Mouse (Mus musculus): ENCODE data around the gene Pah. TPM values are rescaled to one million over a fixed set of nuclear protein-coding genes. Genes with fewer than 3 reads are reported as not detected.

The Pah gene
- polyA plus RNA-seq, 1 experiment from 2014 or later = 0.60 TPM

- under 1% methylated on average over 18 of the region's 18 CpGs for WGBS
- H3K27ac ChIP-seq (ENCODE audit: low read depth, low read length) = no peak overlapping the region
- H3K27me3 ChIP-seq (ENCODE audit: control insufficient read depth, insufficient read depth, low read length) = peaks cover 94% of the 10 kb centered on the region
- ATAC-seq (ENCODE audit: low FRiP score, low TSS enrichment) = no peak
- H3K4me2 ChIP-seq (replicated peaks; ENCODE audit: low read depth, low read length) = no peak overlapping the region
- no peaks in the 10 kb centered on the region for H3K36me3 ChIP-seq (ENCODE audit: control insufficient read depth, insufficient read depth, low read length)
- H3K4me1 ChIP-seq (ENCODE audit: control insufficient read depth, insufficient read depth, low read length) = peaks cover 15% of the 10 kb centered on the region; the same call in 1 of the 2 replicates
- no peaks in the 10 kb centered on the region for H3K9me3 ChIP-seq (ENCODE audit: control insufficient read depth, low read length)
- H3K4me3 ChIP-seq (ENCODE audit: low read length) = no peak overlapping the region
- no peak overlapping the region for H3K9ac ChIP-seq (ENCODE audit: low read depth, low read length)
These were observed 32.2 kb upstream of the Pah start for GRCm38 (mm10) chr10:87489246-87490009.

- Histone ChIP-seq H3K4me1 (ENCODE audit: control insufficient read depth, insufficient read depth, low read length) (peaks cover 20% of the 10 kb centered on the region; the same call in 1 of the 2 replicates), H3K9ac (ENCODE audit: low read depth, low read length) (no peak overlapping the region), H3K4me2 (replicated peaks; ENCODE audit: low read depth, low read length) (no peak overlapping the region), H3K9me3 (ENCODE audit: control insufficient read depth, low read length) (no peaks in the 10 kb centered on the region), H3K27ac (ENCODE audit: low read depth, low read length) (no peak overlapping the region), H3K27me3 (ENCODE audit: control insufficient read depth, insufficient read depth, low read length) (peaks cover 94% of the 10 kb centered on the region), H3K36me3 (ENCODE audit: control insufficient read depth, insufficient read depth, low read length) (no peaks in the 10 kb centered on the region), H3K4me3 (ENCODE audit: low read length) (no peak overlapping the region)
- WGBS = 3% methylated on average over 2 of the region's 2 CpGs
- no peak for ATAC-seq (ENCODE audit: low FRiP score, low TSS enrichment)
These were observed 31.3 kb upstream of the Pah start for GRCm38 (mm10) chr10:87490328-87490727.

- no peak overlapping the region for H3K27ac ChIP-seq (ENCODE audit: low read depth, low read length)
- under 1% methylated on average over 11 of the region's 11 CpGs for WGBS
- peaks cover 13% of the 10 kb centered on the region; the same call in 1 of the 2 replicates for H3K4me1 ChIP-seq (ENCODE audit: control insufficient read depth, insufficient read depth, low read length)
- H3K4me3 ChIP-seq (ENCODE audit: low read length) = peak overlapping the region; percentile 57; the same call in 1 of the 2 replicates
- H3K9me3 ChIP-seq (ENCODE audit: control insufficient read depth, low read length) = peaks cover 4% of the 10 kb centered on the region; the same call in 1 of the 2 replicates
- H3K4me2 ChIP-seq (replicated peaks; ENCODE audit: low read depth, low read length) = peak overlapping the region; percentile 75; the same call in 1 of the 2 replicates
- ATAC-seq (ENCODE audit: low FRiP score, low TSS enrichment) = no peak
- peaks cover 94% of the 10 kb centered on the region for H3K27me3 ChIP-seq (ENCODE audit: control insufficient read depth, insufficient read depth, low read length)
- no peaks in the 10 kb centered on the region for H3K36me3 ChIP-seq (ENCODE audit: control insufficient read depth, insufficient read depth, low read length)
- no peak overlapping the region for H3K9ac ChIP-seq (ENCODE audit: low read depth, low read length)
These were observed 30.0 kb upstream of the Pah start for GRCm38 (mm10) chr10:87491485-87492040.

GRCm38 (mm10) chr10:87492332-87492660 is 29.3 kb upstream of the Pah start:
- WGBS = under 1% methylated on average over 26 of the region's 26 CpGs
- Histone ChIP-seq H3K9ac (ENCODE audit: low read depth, low read length) (peak overlapping the region; percentile 51; the same call in 1 of the 2 replicates), H3K9me3 (ENCODE audit: control insufficient read depth, low read length) (peaks cover 4% of the 10 kb centered on the region; the same call in 1 of the 2 replicates), H3K36me3 (ENCODE audit: control insufficient read depth, insufficient read depth, low read length) (no peaks in the 10 kb centered on the region), H3K27ac (ENCODE audit: low read depth, low read length) (no peak overlapping the region), H3K27me3 (ENCODE audit: control insufficient read depth, insufficient read depth, low read length) (peaks cover 92% of the 10 kb centered on the region), H3K4me2 (replicated peaks; ENCODE audit: low read depth, low read length) (peak overlapping the region; percentile 75), H3K4me3 (ENCODE audit: low read length) (peak overlapping the region; percentile 57), H3K4me1 (ENCODE audit: control insufficient read depth, insufficient read depth, low read length) (peaks cover 13% of the 10 kb centered on the region; the same call in 1 of the 2 replicates)
- ATAC-seq (ENCODE audit: low FRiP score, low TSS enrichment) = no peak; the same call in 1 of the 2 replicates

GRCm38 (mm10) chr10:87492661-87493551 is 28.7 kb upstream of the Pah start:
- ATAC-seq (ENCODE audit: low FRiP score, low TSS enrichment) = peak; percentile 62
- H3K4me2 ChIP-seq (replicated peaks; ENCODE audit: low read depth, low read length) = peak overlapping the region; percentile 75
- no peak overlapping the region for H3K27ac ChIP-seq (ENCODE audit: low read depth, low read length)
- peak overlapping the region; percentile 51 for H3K9ac ChIP-seq (ENCODE audit: low read depth, low read length)
- peaks cover 6% of the 10 kb centered on the region; the same call in 1 of the 2 replicates for H3K9me3 ChIP-seq (ENCODE audit: control insufficient read depth, low read length)
- peaks cover 90% of the 10 kb centered on the region for H3K27me3 ChIP-seq (ENCODE audit: control insufficient read depth, insufficient read depth, low read length)
- H3K4me1 ChIP-seq (ENCODE audit: control insufficient read depth, insufficient read depth, low read length) = peaks cover 13% of the 10 kb centered on the region; the same call in 1 of the 2 replicates
- H3K36me3 ChIP-seq (ENCODE audit: control insufficient read depth, insufficient read depth, low read length) = no peaks in the 10 kb centered on the region
- H3K4me3 ChIP-seq (ENCODE audit: low read length) = peak overlapping the region; percentile 57
- under 1% methylated on average over 87 of the region's 90 CpGs for WGBS

GRCm38 (mm10) chr10:87493576-87493975 is 28.0 kb upstream of the Pah start, which contains the start of gene Ascl1:
Gene Ascl1 (minus strand): TSS chr10:87493660.
- H3K27ac ChIP-seq (ENCODE audit: low read depth, low read length) = no peak within 1 kb of the TSS
- H3K9ac ChIP-seq (ENCODE audit: low read depth, low read length) = peak within 1 kb of the TSS; percentile 51
- under 1% methylated on average over 31 of the region's 34 CpGs for WGBS
- H3K4me2 ChIP-seq (replicated peaks; ENCODE audit: low read depth, low read length) = peak within 1 kb of the TSS; percentile 75
- peak; percentile 11; the same call in 1 of the 2 replicates for ATAC-seq (ENCODE audit: low FRiP score, low TSS enrichment)
- peaks cover 90% of the 10 kb centered on the region for H3K27me3 ChIP-seq (ENCODE audit: control insufficient read depth, insufficient read depth, low read length)
- H3K4me3 ChIP-seq (ENCODE audit: low read length) = peak within 1 kb of the TSS; percentile 57
- no peaks in the 10 kb centered on the region for H3K36me3 ChIP-seq (ENCODE audit: control insufficient read depth, insufficient read depth, low read length)
- H3K4me1 ChIP-seq (ENCODE audit: control insufficient read depth, insufficient read depth, low read length) = peaks cover 13% of the 10 kb centered on the region; the same call in 1 of the 2 replicates
- H3K9me3 ChIP-seq (ENCODE audit: control insufficient read depth, low read length) = peaks cover 7% of the 10 kb centered on the region; the same call in 1 of the 2 replicates

- H3K4me2 ChIP-seq (replicated peaks; ENCODE audit: low read depth, low read length) = peak overlapping the region; percentile 75
- peaks cover 92% of the 10 kb centered on the region for H3K27me3 ChIP-seq (ENCODE audit: control insufficient read depth, insufficient read depth, low read length)
- WGBS = 0% methylated on average over 4 of the region's 4 CpGs
- H3K27ac ChIP-seq (ENCODE audit: low read depth, low read length) = no peak overlapping the region
- H3K9ac ChIP-seq (ENCODE audit: low read depth, low read length) = no peak overlapping the region
- peaks cover 7% of the 10 kb centered on the region; the same call in 1 of the 2 replicates for H3K9me3 ChIP-seq (ENCODE audit: control insufficient read depth, low read length)
- H3K4me3 ChIP-seq (ENCODE audit: low read length) = peak overlapping the region; percentile 57
- H3K36me3 ChIP-seq (ENCODE audit: control insufficient read depth, insufficient read depth, low read length) = no peaks in the 10 kb centered on the region
- peaks cover 13% of the 10 kb centered on the region; the same call in 1 of the 2 replicates for H3K4me1 ChIP-seq (ENCODE audit: control insufficient read depth, insufficient read depth, low read length)
- no peak for ATAC-seq (ENCODE audit: low FRiP score, low TSS enrichment)
These were observed 27.4 kb upstream of the Pah start for GRCm38 (mm10) chr10:87494176-87494575.

- ATAC-seq (ENCODE audit: low FRiP score, low TSS enrichment) = peak; percentile 37; the same call in 1 of the 2 replicates
- Histone ChIP-seq H3K4me3 (ENCODE audit: low read length) (peak overlapping the region; percentile 57), H3K27me3 (ENCODE audit: control insufficient read depth, insufficient read depth, low read length) (peaks cover 91% of the 10 kb centered on the region), H3K9me3 (ENCODE audit: control insufficient read depth, low read length) (peaks cover 7% of the 10 kb centered on the region; the same call in 1 of the 2 replicates), H3K36me3 (ENCODE audit: control insufficient read depth, insufficient read depth, low read length) (no peaks in the 10 kb centered on the region), H3K4me2 (replicated peaks; ENCODE audit: low read depth, low read length) (peak overlapping the region; percentile 38), H3K27ac (ENCODE audit: low read depth, low read length) (no peak overlapping the region), H3K4me1 (ENCODE audit: control insufficient read depth, insufficient read depth, low read length) (peaks cover 13% of the 10 kb centered on the region; the same call in 1 of the 2 replicates), H3K9ac (ENCODE audit: low read depth, low read length) (no peak overlapping the region)
- WGBS = under 1% methylated on average over 18 of the region's 18 CpGs
These were observed 27.0 kb upstream of the Pah start for GRCm38 (mm10) chr10:87494596-87494995.
